Mouse (Mus musculus): ENCODE data around the gene Ceacam1. TPM values are rescaled to one million over a fixed set of nuclear protein-coding genes. Genes with fewer than 3 reads are reported as not detected.
A peak's percentile ranks its signal among the peaks of the same experiment; 100 is the strongest.
"Not testable (repeated sequence)": the region's sequence is repeated elsewhere in the genome, so short reads cannot be mapped to it uniquely, and the experiment has no call there.

The Ceacam1 gene
- polyA plus RNA-seq (2012; rRNA removed), result 30.9 and 38.6 TPM in 2 replicates

GRCm38 (mm10) chr7:25477091-25477751 is at the start of gene Ceacam1:
Gene Ceacam1, minus strand, starts transcription at chr7:25477603.
- H3K4me3 ChIP-seq (replicated peaks; ENCODE audit: extremely low read depth, low read depth, low read length), result peak within 1 kb of the TSS; percentile 39
- WGBS, result 4% methylated on average over 5 of the region's 5 CpGs
- not testable (repeated sequence) for H3K4me1 ChIP-seq (ENCODE audit: control insufficient read depth, insufficient read depth, low read length)
- peak; percentile 80; the same call in 1 of the 2 replicates for TF ChIP-seq POLR2A (IDR thresholded peaks at IDR 0.05; ENCODE audit: borderline replicate concordance, extremely low read depth, low read depth, low read length)
- DNase-seq, result peak; percentile 71

DNA sequence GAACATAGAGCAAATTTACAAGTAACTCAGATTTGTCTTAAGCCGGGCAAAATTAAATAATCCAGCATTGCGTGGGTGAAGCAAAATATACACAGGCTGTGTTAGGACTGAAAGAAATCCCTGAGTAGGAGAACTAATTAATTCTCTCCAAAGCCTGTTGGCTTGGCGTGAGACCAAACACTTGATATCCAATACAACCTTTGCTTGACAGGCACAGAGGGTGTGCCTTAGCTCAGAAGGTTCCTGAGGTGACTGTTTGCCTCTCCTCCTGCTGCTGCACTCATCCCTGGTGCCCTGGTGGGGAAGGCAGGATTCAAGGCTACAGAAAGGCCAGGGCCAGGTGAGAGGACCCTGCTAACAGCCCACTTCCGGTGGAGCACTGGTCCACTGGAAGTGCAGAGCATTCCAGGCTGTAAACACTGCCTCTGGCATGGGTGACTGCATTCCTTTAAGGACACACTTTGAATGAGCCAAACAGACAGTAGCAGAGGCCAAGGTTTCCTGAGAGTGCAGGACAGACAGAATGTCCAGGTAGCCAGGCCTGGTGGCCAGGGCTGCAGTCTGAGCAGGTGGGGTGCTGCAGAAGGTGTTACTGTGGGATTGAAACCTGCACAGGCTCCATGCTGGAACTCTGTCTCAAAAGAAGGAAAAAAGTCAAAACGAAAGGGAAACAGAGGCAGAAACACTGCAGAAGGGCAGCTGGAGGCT is 38.8 kb upstream of the Ceacam1 start:
- H3K4me3 ChIP-seq (replicated peaks; ENCODE audit: extremely low read depth, low read depth, low read length); DNase-seq; H3K4me1 ChIP-seq (ENCODE audit: control insufficient read depth, insufficient read depth, low read length): not testable (repeated sequence)
- 50% methylated on average over 2 of the region's 5 CpGs for WGBS

- H3K4me1 ChIP-seq (ENCODE audit: control insufficient read depth, insufficient read depth, low read length); H3K4me3 ChIP-seq (replicated peaks; ENCODE audit: extremely low read depth, low read depth, low read length); DNase-seq: not testable (repeated sequence)
- 32% methylated on average over 1 of the region's 1 CpGs for WGBS
Observed at GRCm38 (mm10) chr7:25515667-25516066, 38.3 kb upstream of the Ceacam1 start.

GRCm38 (mm10) chr7:25509925-25510324 is 32.5 kb upstream of the Ceacam1 start:
- 15% methylated on average over 3 of the region's 3 CpGs for WGBS
- no peak overlapping the region for H3K4me3 ChIP-seq (replicated peaks; ENCODE audit: extremely low read depth, low read depth, low read length)
- TF ChIP-seq POLR2A (IDR thresholded peaks at IDR 0.05; ENCODE audit: borderline replicate concordance, extremely low read depth, low read depth, low read length), result no peak
- no peak for TF ChIP-seq CTCF (IDR thresholded peaks at IDR 0.05; ENCODE audit: insufficient read depth, low read length)
- no peak for DNase-seq
- no peaks in the 10 kb centered on the region for H3K4me1 ChIP-seq (ENCODE audit: control insufficient read depth, insufficient read depth, low read length)

GRCm38 (mm10) chr7:25494649-25495048 is 17.2 kb upstream of the Ceacam1 start:
- Histone ChIP-seq H3K4me1 (ENCODE audit: control insufficient read depth, insufficient read depth, low read length) (no peaks in the 10 kb centered on the region), H3K4me3 (replicated peaks; ENCODE audit: extremely low read depth, low read depth, low read length) (no peak overlapping the region)
- no peak for TF ChIP-seq POLR2A (IDR thresholded peaks at IDR 0.05; ENCODE audit: borderline replicate concordance, extremely low read depth, low read depth, low read length)
- TF ChIP-seq CTCF (IDR thresholded peaks at IDR 0.05; ENCODE audit: insufficient read depth, low read length), result no peak
- 88% methylated on average over 1 of the region's 1 CpGs for WGBS
- DNase-seq, result no peak

GRCm38 (mm10) chr7:25490698-25491097 is 13.3 kb upstream of the Ceacam1 start:
- WGBS, result no CpG with 5 or more reads among the region's 1 CpGs
- not testable (repeated sequence) for H3K4me1 ChIP-seq (ENCODE audit: control insufficient read depth, insufficient read depth, low read length); DNase-seq; H3K4me3 ChIP-seq (replicated peaks; ENCODE audit: extremely low read depth, low read depth, low read length)

DNA sequence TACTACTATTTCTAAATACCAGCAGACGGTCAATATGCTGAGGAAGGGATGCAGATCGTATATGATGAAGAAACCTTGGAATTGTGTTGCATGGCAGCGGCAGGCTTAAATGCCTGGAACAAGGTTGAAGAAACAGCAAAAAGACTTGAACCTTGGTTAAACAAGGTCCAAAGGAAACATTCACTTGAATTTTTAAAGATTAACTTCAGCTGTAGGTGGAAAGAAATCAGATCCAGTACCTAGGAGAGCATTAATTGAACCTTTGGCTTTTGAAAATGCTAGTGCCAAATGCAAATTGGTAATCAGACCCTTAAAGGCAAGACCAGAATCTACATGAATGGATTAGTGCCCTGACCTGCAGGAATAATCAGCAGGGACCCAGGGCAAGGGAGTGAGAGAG is 12.0 kb upstream of the Ceacam1 start:
- 91% methylated on average over 3 of the region's 3 CpGs for WGBS
- DNase-seq; H3K4me3 ChIP-seq (replicated peaks; ENCODE audit: extremely low read depth, low read depth, low read length); H3K4me1 ChIP-seq (ENCODE audit: control insufficient read depth, insufficient read depth, low read length): not testable (repeated sequence)

DNA sequence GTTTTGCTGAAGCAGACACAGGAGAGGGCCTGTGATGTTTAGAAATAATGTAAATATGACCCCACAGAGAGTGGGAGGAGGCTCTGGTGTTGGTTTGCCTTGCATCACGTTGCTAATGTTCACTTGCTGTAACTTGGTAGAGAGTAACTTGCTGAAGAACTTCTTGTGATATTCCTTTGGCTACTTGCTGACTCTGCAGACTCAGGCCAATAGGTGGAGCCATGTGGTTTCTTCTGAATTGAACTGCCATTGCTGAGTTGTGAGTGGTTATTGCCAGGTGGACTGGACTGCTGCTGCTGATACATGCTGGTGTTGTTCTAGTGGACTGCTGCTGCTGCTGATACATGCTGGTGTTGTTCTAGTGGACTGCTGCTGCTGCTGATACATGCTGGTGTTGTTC is 8.8 kb upstream of the Ceacam1 start:
- WGBS, result 19% methylated on average over 1 of the region's 1 CpGs
- Histone ChIP-seq H3K4me1 (ENCODE audit: control insufficient read depth, insufficient read depth, low read length) (no peaks in the 10 kb centered on the region), H3K4me3 (replicated peaks; ENCODE audit: extremely low read depth, low read depth, low read length) (no peak overlapping the region)
- DNase-seq, result peak; percentile 31
- no peak for TF ChIP-seq CTCF (IDR thresholded peaks at IDR 0.05; ENCODE audit: insufficient read depth, low read length)
- TF ChIP-seq POLR2A (IDR thresholded peaks at IDR 0.05; ENCODE audit: borderline replicate concordance, extremely low read depth, low read depth, low read length), result no peak

DNA sequence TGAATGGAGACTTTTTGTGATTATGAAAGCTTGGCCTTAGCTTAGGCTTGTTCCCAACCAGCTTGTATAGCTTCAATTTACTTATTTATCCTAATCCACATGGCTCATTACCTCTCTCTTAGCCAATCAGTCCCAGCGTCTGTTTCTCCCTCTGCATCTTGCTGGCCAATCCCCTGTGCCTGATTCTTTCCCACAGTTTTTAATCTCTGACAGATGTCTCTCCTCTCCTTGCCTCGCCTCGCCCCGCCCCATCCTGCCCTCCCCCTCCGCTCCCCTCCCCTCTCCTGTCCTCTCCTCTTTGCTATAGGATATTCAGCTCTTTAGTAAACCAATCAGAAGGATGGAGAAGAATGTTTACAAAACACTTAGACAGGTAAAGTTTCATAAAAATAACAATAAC is 7.7 kb upstream of the Ceacam1 start:
- 59% methylated on average over 5 of the region's 5 CpGs for WGBS
- no peak for DNase-seq
- TF ChIP-seq POLR2A (IDR thresholded peaks at IDR 0.05; ENCODE audit: borderline replicate concordance, extremely low read depth, low read depth, low read length), result no peak
- TF ChIP-seq CTCF (IDR thresholded peaks at IDR 0.05; ENCODE audit: insufficient read depth, low read length), result no peak
- Histone ChIP-seq H3K4me3 (replicated peaks; ENCODE audit: extremely low read depth, low read depth, low read length) (no peak overlapping the region), H3K4me1 (ENCODE audit: control insufficient read depth, insufficient read depth, low read length) (no peaks in the 10 kb centered on the region)

DNA sequence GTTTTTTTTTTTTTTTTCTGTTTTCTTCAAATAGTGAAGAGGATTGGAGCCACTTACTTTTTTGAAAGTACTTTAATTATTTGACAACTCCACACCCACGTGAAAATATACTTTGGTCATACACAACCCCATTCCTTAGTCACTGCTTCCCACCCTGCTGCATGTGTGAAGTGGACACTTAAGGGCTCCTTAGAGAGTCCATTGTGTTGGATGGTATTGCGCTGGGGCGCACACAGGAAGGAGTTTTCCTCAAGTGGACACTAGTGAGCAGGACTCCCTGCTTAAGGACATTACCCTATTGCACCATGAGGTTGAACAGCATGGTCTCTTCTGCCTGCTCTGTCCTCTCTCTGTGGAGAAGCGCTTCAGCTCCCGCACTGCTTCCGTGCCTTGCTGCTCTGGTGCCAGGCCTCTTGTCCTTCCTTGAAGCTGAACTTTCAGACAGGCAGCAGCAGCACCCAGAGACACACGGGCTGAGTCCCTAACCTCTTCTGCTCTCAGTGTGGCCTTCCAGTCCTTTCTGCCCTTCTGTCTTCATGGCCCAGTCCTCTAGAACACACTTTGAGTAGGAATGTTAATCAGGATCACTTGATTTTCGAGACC is 5.8 kb upstream of the Ceacam1 start:
- DNase-seq, result peak; percentile 28
- TF ChIP-seq CTCF (IDR thresholded peaks at IDR 0.05; ENCODE audit: insufficient read depth, low read length) (no peak), POLR2A (IDR thresholded peaks at IDR 0.05; ENCODE audit: borderline replicate concordance, extremely low read depth, low read depth, low read length) (no peak)
- WGBS, result 63% methylated on average over 8 of the region's 8 CpGs
- Histone ChIP-seq H3K4me1 (ENCODE audit: control insufficient read depth, insufficient read depth, low read length) (no peaks in the 10 kb centered on the region), H3K4me3 (replicated peaks; ENCODE audit: extremely low read depth, low read depth, low read length) (no peak overlapping the region)

- H3K4me3 ChIP-seq (replicated peaks; ENCODE audit: extremely low read depth, low read depth, low read length); H3K4me1 ChIP-seq (ENCODE audit: control insufficient read depth, insufficient read depth, low read length); DNase-seq: not testable (repeated sequence)
- 70% methylated on average over 8 of the region's 8 CpGs for WGBS
Observed at GRCm38 (mm10) chr7:25480791-25481190, 3.4 kb upstream of the Ceacam1 start.

All from lung, adult 2 months (tissue).